Mouse (Mus musculus) midbrain, embryonic 14.5 days (tissue): ENCODE measurements around the gene Dnah17. TPM values are rescaled to one million over a fixed set of nuclear protein-coding genes. Genes with fewer than 3 reads are reported as not detected.

Source experiments
- ATAC-seq: fragments of 200-750 bp; cut with Nextera tagmentation; 2 replicates; pipeline ENCODE4 v1.8.0; 2017; ENCODE audit warnings: moderate number of reproducible peaks, moderate library complexity; ENCODE audit not compliant: low FRiP score, low TSS enrichment
- DNase-seq: peaks from one replicate; pipeline ENCODE4 v3.0.0-alpha.2; 2015
- H3K27ac ChIP-seq: fragments of 300-500 bp; sonication (generic); replicated peaks from 2 replicates; pipeline ENCODE4 v1.5.1; 2014; ENCODE audit warnings: mild to moderate bottlenecking, low read depth, low read length, moderate library complexity
- H3K27me3 ChIP-seq: fragments of 300-500 bp; sonication (generic); 2 replicates; pipeline ENCODE4 v1.6.1; 2014; ENCODE audit warnings: low read length, control low read depth, mixed read lengths; ENCODE audit not compliant: control insufficient read depth, insufficient read depth
- H3K36me3 ChIP-seq: fragments of 300-500 bp; sonication (generic); 2 replicates; pipeline ENCODE4 v1.6.1; 2014; ENCODE audit warnings: low read length, control low read depth; ENCODE audit not compliant: control insufficient read depth, insufficient read depth
- H3K4me1 ChIP-seq: fragments of 300-500 bp; sonication (generic); 2 replicates; pipeline ENCODE4 v1.6.1; 2014; ENCODE audit warnings: mild to moderate bottlenecking, antibody characterized with exemption, low read length, control low read depth; ENCODE audit not compliant: control insufficient read depth, insufficient read depth
- H3K4me2 ChIP-seq: fragments of 300-500 bp; sonication (generic); 2 replicates; pipeline ENCODE4 v1.6.1; 2014; ENCODE audit warnings: mild to moderate bottlenecking, low read length, moderate library complexity
- H3K4me3 ChIP-seq: fragments of 300-500 bp; sonication (generic); replicated peaks from 2 replicates; pipeline ENCODE4 v1.5.1; 2014; ENCODE audit warnings: low read depth, low read length
- H3K9ac ChIP-seq: fragments of 300-500 bp; sonication (generic); replicated peaks from 2 replicates; pipeline ENCODE4 v1.6.1; 2014; ENCODE audit warnings: mild to moderate bottlenecking, low read length, moderate library complexity
- H3K9me3 ChIP-seq: fragments of 300-500 bp; sonication (generic); 2 replicates; pipeline ENCODE4 v1.6.1; 2016; ENCODE audit warnings: low read length, control low read depth, mixed read lengths; ENCODE audit not compliant: control insufficient read depth
- WGBS: fragments of 180-500 bp; shearing (Covaris S2); extraction: QIAGEN DNeasy Blood & Tissue Kit; methylation state at CpG from one replicate; pipeline ENCODE4 v1.1.7; 2014; 5-methylcytosine and 5-hydroxymethylcytosine counted together
- polyA plus RNA-seq: library from polyadenylated mRNA; unstranded; fragments of >200 nt; fragmentation: Nextera tagmentation; extraction: Ambion mirVana; gene quantifications from 2 replicates; pipeline ENCODE4 v1.2.1, GENCODE M21; 2014

Gene Dnah17
- polyA plus RNA-seq, 1 experiment from 2014 or later, result 0.20 TPM

GRCm38 (mm10) chr11:117986126-117987031, 144.1 kb downstream of the Dnah17 start, which contains the start of gene Pgs1:
Gene Pgs1, plus strand, starts transcription at chr11:117986292.
- ATAC-seq (peak; percentile 84), DNase-seq (peak; percentile 97)
- Histone ChIP-seq H3K9me3 (no peaks in the 10 kb centered on the region), H3K4me1 (peaks cover 19% of the 10 kb centered on the region), H3K36me3 (no peaks in the 10 kb centered on the region), H3K4me3 (peak within 1 kb of the TSS; percentile 100), H3K4me2 (peak within 1 kb of the TSS; percentile 78), H3K27ac (peak within 1 kb of the TSS; percentile 91), H3K9ac (peak within 1 kb of the TSS; percentile 94), H3K27me3 (no peaks in the 10 kb centered on the region)
- 6% methylated on average over 51 of the region's 51 CpGs for WGBS

- H3K4me3 ChIP-seq, result no peak overlapping the region
- no peak overlapping the region for H3K4me2 ChIP-seq
- no peaks in the 10 kb centered on the region for H3K36me3 ChIP-seq
- H3K27ac ChIP-seq, result no peak overlapping the region
- no peaks in the 10 kb centered on the region for H3K27me3 ChIP-seq
- H3K9me3 ChIP-seq, result no peaks in the 10 kb centered on the region
- no peak overlapping the region for H3K9ac ChIP-seq
- ATAC-seq, result no peak
- WGBS, result 76% methylated on average over 7 of the region's 7 CpGs
- peaks cover 19% of the 10 kb centered on the region for H3K4me1 ChIP-seq
- DNase-seq, result no peak
Observed at GRCm38 (mm10) chr11:117983770-117984169, 146.7 kb downstream of the Dnah17 start.

- H3K4me2 ChIP-seq, result no peak overlapping the region
- no peak overlapping the region for H3K27ac ChIP-seq
- ATAC-seq (no peak), DNase-seq (no peak)
- no peak overlapping the region for H3K4me3 ChIP-seq
- peaks cover 9% of the 10 kb centered on the region for H3K4me1 ChIP-seq
- H3K9me3 ChIP-seq, result no peaks in the 10 kb centered on the region
- WGBS, result 86% methylated on average over 5 of the region's 5 CpGs
- no peaks in the 10 kb centered on the region for H3K36me3 ChIP-seq
- H3K27me3 ChIP-seq, result no peaks in the 10 kb centered on the region
- no peak overlapping the region for H3K9ac ChIP-seq
Observed at GRCm38 (mm10) chr11:117982426-117982825, 148.0 kb downstream of the Dnah17 start.

GRCm38 (mm10) chr11:117979388-117979787, 151.0 kb downstream of the Dnah17 start:
- H3K4me3 ChIP-seq, result no peak overlapping the region
- H3K27ac ChIP-seq, result no peak overlapping the region
- DNase-seq, result no peak
- H3K27me3 ChIP-seq, result no peaks in the 10 kb centered on the region
- H3K4me2 ChIP-seq, result no peak overlapping the region
- H3K36me3 ChIP-seq, result no peaks in the 10 kb centered on the region
- H3K9me3 ChIP-seq, result no peaks in the 10 kb centered on the region
- no peak for ATAC-seq
- WGBS, result 68% methylated on average over 7 of the region's 7 CpGs
- peaks cover 23% of the 10 kb centered on the region for H3K4me1 ChIP-seq
- no peak overlapping the region for H3K9ac ChIP-seq

GRCm38 (mm10) chr11:117977694-117978360, 152.6 kb downstream of the Dnah17 start:
- ATAC-seq (no peak), DNase-seq (no peak)
- no peaks in the 10 kb centered on the region for H3K36me3 ChIP-seq

GRCm38 (mm10) chr11:117976081-117976582, 154.3 kb downstream of the Dnah17 start:
- ATAC-seq (peak; percentile 69; the same call in 1 of the 2 replicates), DNase-seq (peak; percentile 74)
- no peaks in the 10 kb centered on the region for H3K27me3 ChIP-seq
- no peak overlapping the region for H3K9ac ChIP-seq
- H3K36me3 ChIP-seq, result no peaks in the 10 kb centered on the region
- no peaks in the 10 kb centered on the region for H3K9me3 ChIP-seq
- peaks cover 28% of the 10 kb centered on the region for H3K4me1 ChIP-seq
- WGBS, result 1% methylated on average over 8 of the region's 8 CpGs
- peak overlapping the region; percentile 80 for H3K27ac ChIP-seq
- H3K4me3 ChIP-seq, result no peak overlapping the region
- peak overlapping the region; percentile 15; the same call in 1 of the 2 replicates for H3K4me2 ChIP-seq

More at GRCm38 (mm10) chr11:117977694-117978360, 152.6 kb downstream of the Dnah17 start:
- peaks cover 28% of the 10 kb centered on the region for H3K4me1 ChIP-seq
- no peak overlapping the region for H3K4me2 ChIP-seq
- no peak overlapping the region for H3K27ac ChIP-seq
- H3K4me3 ChIP-seq, result no peak overlapping the region
- WGBS, result 59% methylated on average over 4 of the region's 5 CpGs
- H3K9me3 ChIP-seq, result no peaks in the 10 kb centered on the region
- no peak overlapping the region for H3K9ac ChIP-seq
- H3K27me3 ChIP-seq, result no peaks in the 10 kb centered on the region

GRCm38 (mm10) chr11:117975211-117975967, 155.0 kb downstream of the Dnah17 start:
- Histone ChIP-seq H3K4me1 (peaks cover 28% of the 10 kb centered on the region), H3K4me3 (no peak overlapping the region), H3K36me3 (no peaks in the 10 kb centered on the region), H3K9ac (no peak overlapping the region), H3K27ac (peak overlapping the region; percentile 80), H3K27me3 (no peaks in the 10 kb centered on the region), H3K9me3 (no peaks in the 10 kb centered on the region), H3K4me2 (peak overlapping the region; percentile 15)
- 3% methylated on average over 18 of the region's 18 CpGs for WGBS
- ATAC-seq (peak; percentile 34; the same call in 1 of the 2 replicates), DNase-seq (peak; percentile 57)
